Mouse (Mus musculus): ENCODE measurements around the gene Bex3. TPM values are rescaled to one million over a fixed set of nuclear protein-coding genes. Genes with fewer than 3 reads are reported as not detected.

Gene Bex3
- polyA plus RNA-seq, 1 experiment from 2014 or later = 780 TPM

DNA sequence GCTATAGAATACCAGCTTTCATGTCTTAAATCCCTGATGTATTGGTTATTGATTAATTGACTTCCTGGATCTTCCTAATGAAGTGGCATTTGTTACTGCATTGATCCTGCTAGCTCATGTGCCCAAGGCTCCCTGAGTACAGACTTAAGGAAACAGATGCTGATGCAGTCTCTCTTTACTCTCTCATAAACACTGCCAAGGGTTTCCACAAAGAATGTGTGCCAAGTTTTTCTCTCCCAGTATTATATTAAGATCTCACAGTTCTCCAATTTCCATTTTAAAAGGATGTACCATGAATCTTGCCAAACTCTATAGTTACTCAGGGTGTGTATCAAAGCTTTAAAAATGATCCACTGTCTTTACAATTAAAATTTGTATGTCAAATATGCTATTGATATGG is 8.3 kb downstream of the Bex3 start:
- no peaks in the 10 kb centered on the region for H3K27me3 ChIP-seq (ENCODE audit: control insufficient read depth, insufficient read depth, low read length)
- no peaks in the 10 kb centered on the region for H3K4me1 ChIP-seq (ENCODE audit: control insufficient read depth, insufficient read depth, low read length)
- ATAC-seq (replicated peaks; ENCODE audit: insufficient number of reproducible peaks, low FRiP score, low TSS enrichment) = no peak
- no peak overlapping the region for H3K27ac ChIP-seq (ENCODE audit: low read depth, low read length)
- H3K9ac ChIP-seq (ENCODE audit: low read depth, low read length) = no peak overlapping the region
- no peaks in the 10 kb centered on the region for H3K36me3 ChIP-seq (ENCODE audit: control insufficient read depth, insufficient read depth, low read length)
- no peak overlapping the region for H3K4me2 ChIP-seq
- no peaks in the 10 kb centered on the region for H3K9me3 ChIP-seq (replicated peaks; ENCODE audit: control insufficient read depth, low read length)
- no peak overlapping the region for H3K4me3 ChIP-seq (ENCODE audit: low read depth, low read length)

DNA sequence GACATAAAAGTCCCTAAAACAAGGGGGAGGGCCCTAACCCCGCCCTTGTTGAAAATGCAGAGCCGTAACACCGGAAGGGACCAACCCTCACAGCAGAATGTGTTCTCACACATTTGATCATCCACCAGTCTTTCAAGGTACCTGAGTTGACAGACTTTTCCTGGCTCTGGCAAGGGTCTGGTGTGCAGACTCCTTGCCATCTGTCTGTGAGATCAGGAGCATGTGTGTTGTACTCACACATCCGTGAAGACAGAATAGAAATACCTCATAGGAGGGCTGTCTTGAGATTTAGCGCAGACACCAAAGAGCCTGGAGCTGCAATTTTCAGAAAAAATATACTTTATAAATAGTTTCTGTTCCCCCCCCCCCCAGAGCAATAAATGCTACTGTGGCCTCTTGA is 9.4 kb downstream of the Bex3 start:
- WGBS (ENCODE audit: insufficient replicate concordance) = 76% methylated on average over 5 of the region's 5 CpGs
- H3K9ac ChIP-seq (ENCODE audit: low read depth, low read length) = no peak overlapping the region

DNA sequence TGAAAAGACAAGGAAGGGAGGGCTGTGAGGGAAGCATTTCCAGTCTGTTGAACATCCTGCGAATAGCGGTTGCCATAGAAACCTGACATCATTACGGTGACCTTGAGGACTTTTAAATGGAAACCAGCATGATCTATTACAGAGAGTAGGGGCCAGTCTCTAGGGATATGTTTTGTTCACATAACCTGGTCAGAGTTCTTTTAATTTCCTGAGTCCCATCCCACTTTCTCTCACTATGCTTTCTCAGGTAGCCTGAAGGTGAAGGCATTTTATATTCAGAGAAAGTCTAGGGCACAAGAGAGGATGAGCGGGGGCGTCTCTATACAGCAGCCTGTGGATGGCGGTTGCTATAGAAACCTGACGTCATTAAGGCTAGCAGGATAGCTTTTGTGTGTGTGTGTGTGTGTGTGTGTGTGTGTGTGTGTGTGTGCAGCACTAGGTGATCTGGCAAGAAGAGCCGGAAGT is 20.8 kb downstream of the Bex3 start:
- H3K4me1 ChIP-seq (ENCODE audit: control insufficient read depth, insufficient read depth, low read length) = no peaks in the 10 kb centered on the region
- no peak overlapping the region for H3K9ac ChIP-seq (ENCODE audit: low read depth, low read length)
- no peaks in the 10 kb centered on the region for H3K27me3 ChIP-seq (ENCODE audit: control insufficient read depth, insufficient read depth, low read length)
- no peak overlapping the region for H3K27ac ChIP-seq (ENCODE audit: low read depth, low read length)
- ATAC-seq (replicated peaks; ENCODE audit: insufficient number of reproducible peaks, low FRiP score, low TSS enrichment) = no peak
- H3K9me3 ChIP-seq (replicated peaks; ENCODE audit: control insufficient read depth, low read length) = no peaks in the 10 kb centered on the region
- no peak overlapping the region for H3K4me3 ChIP-seq (ENCODE audit: low read depth, low read length)
- 44% methylated on average over 8 of the region's 8 CpGs for WGBS (ENCODE audit: insufficient replicate concordance)
- no peaks in the 10 kb centered on the region for H3K36me3 ChIP-seq (ENCODE audit: control insufficient read depth, insufficient read depth, low read length)
- H3K4me2 ChIP-seq = no peak overlapping the region

More for the DNA sequence above, 9.4 kb downstream of the Bex3 start:
- no peak overlapping the region for H3K4me2 ChIP-seq
- no peak overlapping the region for H3K4me3 ChIP-seq (ENCODE audit: low read depth, low read length)
- no peak for ATAC-seq (replicated peaks; ENCODE audit: insufficient number of reproducible peaks, low FRiP score, low TSS enrichment)
- no peaks in the 10 kb centered on the region for H3K36me3 ChIP-seq (ENCODE audit: control insufficient read depth, insufficient read depth, low read length)
- H3K27ac ChIP-seq (ENCODE audit: low read depth, low read length) = no peak overlapping the region
- H3K4me1 ChIP-seq (ENCODE audit: control insufficient read depth, insufficient read depth, low read length) = no peaks in the 10 kb centered on the region
- H3K9me3 ChIP-seq (replicated peaks; ENCODE audit: control insufficient read depth, low read length) = no peaks in the 10 kb centered on the region
- no peaks in the 10 kb centered on the region for H3K27me3 ChIP-seq (ENCODE audit: control insufficient read depth, insufficient read depth, low read length)

DNA sequence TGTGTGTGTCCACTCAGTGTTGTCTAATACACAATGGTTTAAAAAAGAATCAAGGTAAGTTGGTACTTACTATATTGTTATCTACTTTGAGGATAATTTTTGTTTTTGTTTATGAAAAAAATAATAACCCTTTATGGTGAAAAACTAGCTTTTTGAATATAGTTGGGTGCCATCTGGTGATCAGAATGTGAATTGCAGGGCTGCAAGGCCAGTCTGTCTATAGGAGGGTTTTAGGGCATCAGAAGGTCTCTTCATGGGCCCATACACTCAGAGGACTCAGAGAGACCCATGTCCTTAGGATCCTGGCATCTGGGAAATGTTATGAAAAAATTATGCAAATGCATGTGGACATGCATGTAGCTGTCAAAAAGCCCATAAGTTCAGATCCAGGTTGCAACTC is 34.2 kb downstream of the Bex3 start:
- Histone ChIP-seq H3K9ac (ENCODE audit: low read depth, low read length) (no peak overlapping the region), H3K27ac (ENCODE audit: low read depth, low read length) (no peak overlapping the region), H3K4me3 (ENCODE audit: low read depth, low read length) (no peak overlapping the region), H3K4me2 (no peak overlapping the region), H3K4me1 (ENCODE audit: control insufficient read depth, insufficient read depth, low read length) (no peaks in the 10 kb centered on the region), H3K9me3 (replicated peaks; ENCODE audit: control insufficient read depth, low read length) (no peaks in the 10 kb centered on the region), H3K27me3 (ENCODE audit: control insufficient read depth, insufficient read depth, low read length) (no peaks in the 10 kb centered on the region), H3K36me3 (ENCODE audit: control insufficient read depth, insufficient read depth, low read length) (no peaks in the 10 kb centered on the region)
- ATAC-seq (replicated peaks; ENCODE audit: insufficient number of reproducible peaks, low FRiP score, low TSS enrichment) = no peak

DNA sequence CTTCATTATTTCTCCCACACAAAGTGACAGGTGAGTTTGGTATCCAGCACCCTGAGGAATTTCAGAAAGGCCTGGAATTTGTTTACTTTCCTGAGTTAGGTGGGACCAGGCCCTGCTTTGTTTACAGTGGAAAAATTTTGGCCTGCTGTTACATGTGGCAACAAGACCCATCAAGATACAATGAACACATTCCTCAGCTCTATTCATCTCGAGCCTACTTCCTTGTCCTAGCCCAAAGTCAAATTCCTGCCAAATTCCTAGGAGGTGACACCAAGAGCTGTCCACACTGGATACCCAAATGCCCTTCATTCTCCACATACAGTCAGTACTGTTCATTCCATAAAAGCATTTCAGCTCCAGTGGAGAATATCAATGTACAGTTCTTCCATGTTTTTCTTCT is 36.1 kb downstream of the Bex3 start:
- Histone ChIP-seq H3K9ac (ENCODE audit: low read depth, low read length) (no peak overlapping the region), H3K9me3 (replicated peaks; ENCODE audit: control insufficient read depth, low read length) (no peaks in the 10 kb centered on the region), H3K36me3 (ENCODE audit: control insufficient read depth, insufficient read depth, low read length) (no peaks in the 10 kb centered on the region), H3K4me2 (no peak overlapping the region), H3K4me3 (ENCODE audit: low read depth, low read length) (no peak overlapping the region), H3K27ac (ENCODE audit: low read depth, low read length) (no peak overlapping the region), H3K4me1 (ENCODE audit: control insufficient read depth, insufficient read depth, low read length) (no peaks in the 10 kb centered on the region), H3K27me3 (ENCODE audit: control insufficient read depth, insufficient read depth, low read length) (no peaks in the 10 kb centered on the region)
- 23% methylated on average over 1 of the region's 1 CpGs for WGBS (ENCODE audit: insufficient replicate concordance)
- no peak for ATAC-seq (replicated peaks; ENCODE audit: insufficient number of reproducible peaks, low FRiP score, low TSS enrichment)

DNA sequence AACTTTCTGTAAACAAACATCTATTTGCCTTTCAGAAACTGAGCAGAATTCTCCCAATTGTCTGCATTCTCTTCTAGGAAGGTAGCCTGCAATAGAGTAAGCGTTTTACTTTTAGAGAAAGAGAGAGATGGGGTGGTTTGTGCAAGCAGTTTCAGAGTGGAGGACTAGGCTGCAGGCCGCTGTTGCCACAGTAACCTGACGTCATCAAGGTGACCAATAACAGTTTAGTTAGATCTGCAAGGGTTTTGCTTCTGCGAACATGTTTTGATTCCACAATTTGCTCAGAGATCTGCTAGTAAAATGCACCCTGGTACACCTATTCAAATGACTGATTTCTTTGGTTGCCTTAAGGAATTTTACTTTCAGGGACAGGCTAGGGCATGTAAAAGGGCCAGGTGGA is 43.2 kb downstream of the Bex3 start:
- no peak for ATAC-seq (replicated peaks; ENCODE audit: insufficient number of reproducible peaks, low FRiP score, low TSS enrichment)
- 47% methylated on average over 4 of the region's 4 CpGs for WGBS (ENCODE audit: insufficient replicate concordance)
- Histone ChIP-seq H3K27me3 (ENCODE audit: control insufficient read depth, insufficient read depth, low read length) (no peaks in the 10 kb centered on the region), H3K36me3 (ENCODE audit: control insufficient read depth, insufficient read depth, low read length) (no peaks in the 10 kb centered on the region), H3K4me1 (ENCODE audit: control insufficient read depth, insufficient read depth, low read length) (no peaks in the 10 kb centered on the region), H3K9me3 (replicated peaks; ENCODE audit: control insufficient read depth, low read length) (no peaks in the 10 kb centered on the region), H3K27ac (ENCODE audit: low read depth, low read length) (no peak overlapping the region), H3K4me3 (ENCODE audit: low read depth, low read length) (no peak overlapping the region), H3K4me2 (no peak overlapping the region), H3K9ac (ENCODE audit: low read depth, low read length) (no peak overlapping the region)

DNA sequence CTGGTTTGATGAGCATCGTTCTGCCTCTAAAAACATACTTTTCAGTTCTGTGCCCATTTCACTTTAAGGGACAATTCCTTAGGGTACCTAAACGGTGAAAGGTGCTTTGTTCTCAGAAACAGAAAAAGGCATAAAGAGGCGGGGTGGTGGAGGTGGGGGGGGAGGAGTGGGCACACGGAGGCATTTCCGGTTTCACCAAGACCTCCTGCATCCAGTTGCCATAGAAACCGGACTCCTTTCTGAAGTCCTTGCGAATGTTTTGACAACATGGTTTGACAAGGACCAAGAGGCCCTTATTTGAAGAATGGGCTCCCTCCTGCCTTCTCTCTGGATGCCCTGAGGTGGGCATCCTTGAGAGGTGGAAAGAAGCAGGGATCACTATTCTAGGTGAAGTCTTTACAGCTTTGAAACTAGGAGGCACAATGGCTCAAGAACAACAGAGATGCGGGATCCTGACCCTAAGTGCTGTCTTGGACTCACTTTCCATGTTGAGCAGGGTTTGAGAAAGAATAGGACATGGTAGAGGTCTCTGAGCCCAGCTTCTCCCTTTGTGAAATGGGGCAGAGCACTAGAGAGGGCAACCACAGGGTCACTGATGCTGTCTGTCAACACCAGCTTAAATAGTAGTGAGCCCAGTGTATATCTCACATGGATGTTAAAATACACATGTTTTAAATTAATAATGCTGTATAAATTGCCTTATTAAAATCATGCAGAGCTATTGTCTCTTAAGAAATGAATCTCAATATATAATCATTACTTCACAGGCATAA is 43.9 kb downstream of the Bex3 start:
- Histone ChIP-seq H3K4me3 (ENCODE audit: low read depth, low read length) (no peak overlapping the region), H3K36me3 (ENCODE audit: control insufficient read depth, insufficient read depth, low read length) (no peaks in the 10 kb centered on the region), H3K27ac (ENCODE audit: low read depth, low read length) (no peak overlapping the region), H3K4me1 (ENCODE audit: control insufficient read depth, insufficient read depth, low read length) (no peaks in the 10 kb centered on the region), H3K9me3 (replicated peaks; ENCODE audit: control insufficient read depth, low read length) (no peaks in the 10 kb centered on the region), H3K9ac (ENCODE audit: low read depth, low read length) (no peak overlapping the region), H3K4me2 (no peak overlapping the region), H3K27me3 (ENCODE audit: control insufficient read depth, insufficient read depth, low read length) (no peaks in the 10 kb centered on the region)
- no peak for ATAC-seq (replicated peaks; ENCODE audit: insufficient number of reproducible peaks, low FRiP score, low TSS enrichment)
- 42% methylated on average over 8 of the region's 8 CpGs for WGBS (ENCODE audit: insufficient replicate concordance)

DNA sequence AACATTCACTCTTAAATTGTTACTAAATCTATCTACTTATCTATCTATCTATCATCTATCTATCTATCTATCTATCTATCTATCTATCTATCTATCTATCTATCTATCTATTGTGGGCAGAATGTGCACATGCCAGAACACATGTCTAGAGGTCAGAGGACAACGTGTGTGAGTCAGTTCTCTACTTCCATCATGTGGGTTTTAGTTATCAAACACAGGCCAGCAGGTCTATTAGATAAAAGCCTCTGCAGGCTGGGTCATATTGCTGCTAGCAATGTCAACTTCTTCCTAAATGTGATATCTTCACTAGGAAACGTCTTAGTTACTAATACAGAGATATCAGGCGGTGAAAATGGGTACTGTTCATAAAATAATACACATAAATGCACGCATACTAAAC is 49.9 kb downstream of the Bex3 start:
- Histone ChIP-seq H3K4me2 (no peak overlapping the region), H3K4me3 (ENCODE audit: low read depth, low read length) (no peak overlapping the region), H3K9ac (ENCODE audit: low read depth, low read length) (no peak overlapping the region), H3K27ac (ENCODE audit: low read depth, low read length) (no peak overlapping the region), H3K4me1 (ENCODE audit: control insufficient read depth, insufficient read depth, low read length) (no peaks in the 10 kb centered on the region), H3K9me3 (replicated peaks; ENCODE audit: control insufficient read depth, low read length) (no peaks in the 10 kb centered on the region), H3K36me3 (ENCODE audit: control insufficient read depth, insufficient read depth, low read length) (no peaks in the 10 kb centered on the region), H3K27me3 (ENCODE audit: control insufficient read depth, insufficient read depth, low read length) (no peaks in the 10 kb centered on the region)
- ATAC-seq (replicated peaks; ENCODE audit: insufficient number of reproducible peaks, low FRiP score, low TSS enrichment) = no peak
- WGBS (ENCODE audit: insufficient replicate concordance) = 58% methylated on average over 4 of the region's 4 CpGs

Data from heart, embryonic 11.5 days (tissue).